Mouse (Mus musculus) macrophage (primary cell): Measurements from ENCODE around the gene Syce2. TPM values are rescaled to one million over a fixed set of nuclear protein-coding genes. Genes with fewer than 3 reads are reported as not detected.

Source experiments
- H3K27ac ChIP-seq: fragments of 350-480 bp; formaldehyde crosslinking; 2 replicates; pipeline ENCODE4 v1.9.0; 2021
- H3K36me3 ChIP-seq: fragments of 350-480 bp; formaldehyde crosslinking; 2 replicates; pipeline ENCODE4 v1.9.0; 2021; ENCODE audit errors: inconsistent target
- H3K4me3 ChIP-seq: fragments of 350-480 bp; formaldehyde crosslinking; 2 replicates; pipeline ENCODE4 v1.9.0; 2021; ENCODE audit errors: inconsistent target
- H3K79me2 ChIP-seq: fragments of 350-480 bp; formaldehyde crosslinking; 2 replicates; pipeline ENCODE4 v1.9.0; 2021; ENCODE audit errors: inconsistent target
- WGBS: methylation state at CpG from one replicate; pipeline ENCODE4 v1.1.7; 2026; ENCODE audit warnings: inconsistent platforms; ENCODE audit not compliant: missing documents; 5-methylcytosine and 5-hydroxymethylcytosine counted together
- polyA plus RNA-seq: library from polyadenylated mRNA; stranded (reverse); fragments of 250-400 nt; gene quantifications from 3 replicates; pipeline ENCODE4 v1.2.4, GENCODE M21; 2018; ENCODE audit warnings: inconsistent platforms

Gene Syce2
- polyA plus RNA-seq, 1 experiment from 2014 or later = 18.1 TPM

DNA sequence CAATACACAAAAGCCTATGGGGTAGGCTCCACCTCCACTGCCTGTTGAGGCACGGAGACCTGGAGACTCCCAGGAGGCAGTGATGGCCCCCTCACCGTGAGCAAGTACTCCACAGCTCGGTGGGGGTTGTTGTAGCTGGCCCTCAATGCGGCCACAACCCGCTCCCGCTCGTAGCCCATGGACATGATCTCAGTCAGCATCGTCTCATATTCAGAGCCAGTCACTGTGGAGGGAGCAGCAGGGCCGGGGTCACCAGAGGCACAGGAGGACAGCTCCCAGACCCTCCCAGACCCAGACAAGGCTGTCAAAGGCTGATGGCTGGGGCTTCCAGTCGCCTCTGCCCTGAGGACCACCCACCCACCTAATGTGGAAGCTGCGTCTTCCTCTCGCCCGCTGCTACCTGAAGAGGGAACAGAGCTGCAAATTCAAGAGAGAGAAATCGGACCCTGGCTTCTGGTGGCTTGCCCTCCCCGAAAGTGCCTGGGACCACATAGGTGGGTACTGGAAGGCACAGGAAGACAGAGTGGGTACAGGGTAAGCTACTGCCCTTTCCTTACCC lies 33.9 kb upstream of the Syce2 start:
- Histone ChIP-seq H3K36me3 (peaks cover 50% of the 10 kb centered on the region), H3K4me3 (no peak overlapping the region), H3K79me2 (peaks cover 37% of the 10 kb centered on the region), H3K27ac (no peak overlapping the region)
- WGBS = 91% methylated on average over 14 of the region's 15 CpGs

DNA sequence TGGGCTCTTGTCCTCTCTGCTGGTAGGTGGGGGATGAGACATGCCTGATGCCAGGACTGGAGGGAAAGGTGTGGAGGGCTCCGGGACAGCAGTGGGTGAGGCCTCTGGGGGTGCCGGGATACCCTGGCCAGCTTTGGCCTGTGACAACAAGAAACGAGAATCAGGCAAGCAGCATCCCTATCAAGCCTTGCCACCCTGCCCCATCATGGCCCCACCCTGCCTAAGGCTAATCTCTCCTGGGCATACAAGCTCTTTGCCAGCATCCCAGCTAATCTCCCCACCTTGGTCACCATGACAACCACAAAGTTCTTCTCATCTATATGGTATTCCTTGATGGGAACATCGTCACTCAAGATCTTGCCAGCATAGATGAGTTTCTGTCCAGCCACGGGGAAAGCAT lies 33.4 kb upstream of the Syce2 start:
- Histone ChIP-seq H3K4me3 (no peak overlapping the region), H3K27ac (no peak overlapping the region), H3K79me2 (peaks cover 35% of the 10 kb centered on the region), H3K36me3 (peaks cover 55% of the 10 kb centered on the region)
- 94% methylated on average over 5 of the region's 5 CpGs for WGBS

GRCm38 (mm10) chr8:84839411-84839810 lies 32.5 kb upstream of the Syce2 start:
- Histone ChIP-seq H3K36me3 (peaks cover 59% of the 10 kb centered on the region), H3K79me2 (peaks cover 41% of the 10 kb centered on the region), H3K27ac (peak overlapping the region; percentile 39), H3K4me3 (peak overlapping the region; percentile 50)
- WGBS = 42% methylated on average over 2 of the region's 2 CpGs

GRCm38 (mm10) chr8:84839875-84840247 lies 32.0 kb upstream of the Syce2 start:
- peak overlapping the region; percentile 39 for H3K27ac ChIP-seq
- 0% methylated on average over 7 of the region's 7 CpGs for WGBS
- peaks cover 59% of the 10 kb centered on the region for H3K36me3 ChIP-seq
- peaks cover 41% of the 10 kb centered on the region for H3K79me2 ChIP-seq
- H3K4me3 ChIP-seq = peak overlapping the region; percentile 50

- Histone ChIP-seq H3K79me2 (peaks cover 45% of the 10 kb centered on the region), H3K36me3 (peaks cover 62% of the 10 kb centered on the region), H3K4me3 (peak within 1 kb of the TSS; percentile 50), H3K27ac (peak within 1 kb of the TSS; percentile 39)
- WGBS = under 1% methylated on average over 51 of the region's 55 CpGs
These were observed 31.5 kb upstream of the Syce2 start, which contains the start of gene Rad23a for GRCm38 (mm10) chr8:84840248-84840999. Rad23a (minus strand) TSS chr8:84840665.

- WGBS = 75% methylated on average over 1 of the region's 1 CpGs
- peaks cover 52% of the 10 kb centered on the region for H3K36me3 ChIP-seq
- no peak overlapping the region for H3K27ac ChIP-seq
- H3K79me2 ChIP-seq = peaks cover 56% of the 10 kb centered on the region
- no peak overlapping the region for H3K4me3 ChIP-seq
These were observed 30.4 kb upstream of the Syce2 start for GRCm38 (mm10) chr8:84841514-84841913.

DNA sequence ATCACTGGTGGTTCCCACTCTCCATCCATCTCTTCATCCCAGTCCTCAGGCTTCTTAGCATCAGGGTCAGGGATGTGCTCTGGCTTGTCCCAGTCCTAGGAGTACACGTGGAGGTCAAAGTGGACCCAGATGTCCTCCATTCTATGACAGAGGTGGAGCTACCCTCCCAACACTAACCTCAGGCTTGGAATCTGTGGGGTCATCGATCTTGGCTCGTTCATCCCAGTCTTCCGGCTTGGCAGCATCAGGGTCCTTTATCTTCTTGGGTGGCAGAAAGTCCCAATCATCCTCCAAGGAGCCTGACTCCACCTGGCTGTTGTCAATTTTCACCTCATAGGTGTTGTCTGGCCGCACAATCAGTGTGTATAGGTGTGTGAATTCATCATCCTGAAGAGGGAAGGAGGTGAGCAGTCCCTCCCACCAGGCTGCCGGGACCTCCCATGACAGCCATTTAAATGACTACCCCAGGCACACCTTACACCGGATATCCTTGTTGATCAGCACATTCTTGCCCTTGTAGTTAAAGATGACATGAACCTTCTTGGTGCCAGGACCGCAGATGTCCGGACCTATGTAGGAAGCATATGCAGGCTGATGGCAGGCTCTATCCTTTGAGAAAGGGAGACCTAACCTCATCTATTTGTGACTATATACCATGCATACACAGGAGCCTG lies 27.4 kb upstream of the Syce2 start:
- Histone ChIP-seq H3K4me3 (peak overlapping the region; percentile 85), H3K27ac (no peak overlapping the region), H3K36me3 (peaks cover 30% of the 10 kb centered on the region), H3K79me2 (peaks cover 39% of the 10 kb centered on the region)
- 64% methylated on average over 9 of the region's 9 CpGs for WGBS

GRCm38 (mm10) chr8:84845355-84846093 lies 26.4 kb upstream of the Syce2 start:
- peak overlapping the region; percentile 73 for H3K27ac ChIP-seq
- H3K79me2 ChIP-seq = peaks cover 34% of the 10 kb centered on the region
- H3K4me3 ChIP-seq = peak overlapping the region; percentile 85
- peaks cover 30% of the 10 kb centered on the region for H3K36me3 ChIP-seq
- 8% methylated on average over 12 of the region's 12 CpGs for WGBS

DNA sequence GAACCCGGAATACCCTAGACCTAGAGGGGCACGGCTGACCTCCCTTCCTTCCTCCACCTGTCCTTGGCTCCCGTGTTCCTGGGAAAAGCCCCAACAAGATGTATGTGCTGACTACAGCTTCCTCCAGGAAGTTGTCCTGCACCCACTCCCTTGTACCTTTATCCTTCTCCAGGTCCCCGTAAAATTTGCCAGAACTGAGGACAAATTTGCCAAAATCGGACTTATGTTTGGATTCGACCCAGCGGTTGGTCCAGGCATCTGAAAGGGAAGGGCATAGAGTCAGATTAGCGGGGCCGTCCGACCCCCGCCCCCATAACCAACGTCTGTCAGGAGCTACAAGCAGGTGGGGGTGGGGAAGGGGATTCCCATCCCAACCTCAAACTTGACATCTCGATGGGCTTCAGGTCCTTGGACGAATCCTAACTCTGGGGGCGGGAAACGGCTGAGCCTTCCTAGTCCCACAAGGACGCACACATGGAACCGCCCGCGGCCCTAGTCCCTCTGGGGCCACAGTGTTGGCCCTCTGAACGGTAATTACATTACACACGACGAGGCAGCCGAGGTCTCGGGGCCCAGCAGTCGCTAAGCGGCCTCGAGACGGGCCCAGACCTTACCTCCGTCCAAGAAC lies 25.7 kb upstream of the Syce2 start:
- Histone ChIP-seq H3K4me3 (peak overlapping the region; percentile 85), H3K79me2 (peaks cover 34% of the 10 kb centered on the region), H3K36me3 (peaks cover 30% of the 10 kb centered on the region), H3K27ac (peak overlapping the region; percentile 73)
- whole genome bisulfite sequencing = 2% methylated on average over 25 of the region's 30 CpGs

GRCm38 (mm10) chr8:84846722-84847572 lies 25.0 kb upstream of the Syce2 start, which contains the start of gene Calr:
Calr (minus strand) TSS chr8:84846934.
- Histone ChIP-seq H3K4me3 (peak within 1 kb of the TSS; percentile 85), H3K79me2 (peaks cover 34% of the 10 kb centered on the region), H3K27ac (peak within 1 kb of the TSS; percentile 89), H3K36me3 (peaks cover 30% of the 10 kb centered on the region)
- WGBS = under 1% methylated on average over 52 of the region's 55 CpGs

GRCm38 (mm10) chr8:84847684-84848435 lies 24.1 kb upstream of the Syce2 start:
- Histone ChIP-seq H3K36me3 (peaks cover 25% of the 10 kb centered on the region), H3K27ac (peak overlapping the region; percentile 89), H3K79me2 (peaks cover 34% of the 10 kb centered on the region), H3K4me3 (peak overlapping the region; percentile 52)
- 2% methylated on average over 6 of the region's 6 CpGs for WGBS

DNA sequence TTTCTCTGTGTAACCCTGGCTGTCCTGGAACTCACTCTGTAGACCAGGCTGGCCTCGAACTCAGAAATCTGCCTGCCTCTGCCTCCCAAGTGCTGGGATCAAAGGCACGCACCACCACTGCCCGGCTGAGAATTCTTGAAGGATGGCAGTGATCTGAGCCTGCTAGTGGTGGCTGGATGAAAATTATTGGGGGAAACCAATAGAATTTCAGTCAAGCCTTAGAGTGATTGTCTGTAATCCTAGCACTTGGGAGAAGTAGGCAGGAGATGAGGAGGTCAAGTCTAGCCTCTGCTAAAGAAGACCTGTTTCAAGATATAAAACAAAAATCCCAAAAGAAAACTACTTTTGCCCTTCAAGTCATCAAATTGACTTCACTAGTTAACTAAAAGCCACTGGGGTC lies 15.5 kb upstream of the Syce2 start:
- whole genome bisulfite sequencing = 94% methylated on average over 3 of the region's 3 CpGs
- peaks cover 9% of the 10 kb centered on the region for H3K36me3 ChIP-seq
- peaks cover 44% of the 10 kb centered on the region for H3K79me2 ChIP-seq
- no peak overlapping the region for H3K4me3 ChIP-seq
- no peak overlapping the region for H3K27ac ChIP-seq
